Mouse (Mus musculus) spleen, adult 12 weeks (tissue): ENCODE data around the gene Hcn3.
"Not testable (repeated sequence)": the region's sequence is repeated elsewhere in the genome, so short reads cannot be mapped to it uniquely, and the experiment has no call there.

Experiments used
- DNase-seq: peaks from one replicate; pipeline ENCODE4 v3.0.0; 2022; ENCODE audit warnings: low spot score

Gene Hcn3

GRCm38 (mm10) chr3:89181749-89182500 is 21.9 kb upstream of the Hcn3 start:
- DNase-seq: no peak

DNA sequence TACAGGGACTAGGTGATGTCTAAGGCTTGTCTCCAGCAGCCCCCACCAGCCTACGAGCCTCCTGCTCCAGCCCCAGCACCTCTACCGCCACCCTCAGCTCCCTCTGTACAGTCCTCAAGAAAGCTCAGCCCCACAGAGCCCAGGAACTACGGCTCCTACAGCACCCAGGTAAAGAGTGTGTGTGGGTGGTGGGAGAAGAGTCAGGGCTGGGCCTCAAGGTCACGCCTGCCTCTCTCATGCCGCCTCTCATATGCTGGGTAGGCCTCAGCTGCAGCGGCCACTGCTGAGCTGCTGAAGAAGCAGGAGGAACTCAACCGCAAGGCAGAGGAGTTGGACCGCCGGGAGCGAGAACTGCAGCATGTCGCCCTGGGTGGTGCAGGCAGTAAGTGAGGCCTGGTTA is 19.1 kb upstream of the Hcn3 start:
- DNase-seq: no peak

GRCm38 (mm10) chr3:89178107-89178385 is 18.1 kb upstream of the Hcn3 start:
- no peak for DNase-seq

GRCm38 (mm10) chr3:89177242-89178106 is 17.5 kb upstream of the Hcn3 start, which contains the start of gene Scamp3:
Gene Scamp3 (plus strand): TSS chr3:89177473.
- DNase-seq: peak; percentile 64

DNA sequence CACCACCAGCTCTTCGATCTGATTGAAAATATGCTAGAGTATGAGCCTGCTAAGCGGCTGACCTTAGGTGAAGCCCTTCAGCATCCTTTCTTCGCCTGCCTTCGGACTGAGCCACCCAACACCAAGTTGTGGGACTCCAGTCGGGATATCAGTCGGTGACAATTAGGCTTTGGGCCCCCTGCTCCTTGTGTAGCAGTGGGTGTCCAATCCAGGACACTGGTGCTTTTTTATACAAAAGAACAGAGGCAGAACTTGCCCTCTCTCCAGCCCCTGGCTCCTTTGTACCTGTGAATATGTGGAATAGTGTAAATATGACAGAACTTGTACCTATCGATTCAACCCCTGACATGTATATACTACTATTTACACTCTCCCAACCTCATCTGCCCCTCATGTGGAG is 16.4 kb upstream of the Hcn3 start:
- no peak for DNase-seq

DNA sequence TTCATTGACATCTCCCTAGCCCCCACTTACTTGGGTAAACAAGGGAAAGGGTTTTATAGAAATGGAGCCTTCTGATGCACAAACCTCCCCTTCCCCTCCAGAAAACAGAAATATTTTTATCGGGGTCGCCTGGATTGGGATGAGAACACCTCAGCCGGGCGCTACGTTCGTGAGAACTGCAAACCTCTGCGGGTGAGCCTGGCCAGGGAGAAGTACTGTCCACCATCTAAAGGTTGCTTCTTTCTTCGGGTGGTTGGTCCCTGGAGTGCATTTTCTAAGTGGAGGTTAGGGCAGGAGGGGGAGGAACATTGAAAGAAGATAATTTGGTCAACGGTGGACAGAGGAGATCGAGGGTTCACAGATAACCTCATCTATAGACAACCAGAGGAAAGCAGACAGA is 15.5 kb upstream of the Hcn3 start:
- DNase-seq: no peak

DNA sequence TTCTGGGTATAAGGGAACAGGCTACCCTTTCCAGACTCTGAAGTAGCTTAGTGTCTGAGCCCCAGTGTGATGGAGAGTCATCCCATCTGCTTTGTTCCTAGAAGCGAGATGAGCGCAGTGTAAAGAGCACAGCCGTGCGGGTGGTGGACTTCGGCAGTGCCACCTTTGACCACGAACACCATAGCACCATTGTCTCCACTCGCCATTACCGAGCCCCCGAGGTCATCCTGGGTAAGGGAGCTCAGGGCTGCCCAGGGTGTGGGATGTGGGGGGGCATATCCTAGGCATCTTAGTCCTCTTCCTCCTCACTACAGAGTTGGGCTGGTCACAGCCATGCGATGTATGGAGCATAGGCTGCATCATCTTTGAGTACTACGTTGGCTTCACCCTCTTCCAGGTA is 14.8 kb upstream of the Hcn3 start:
- no peak for DNase-seq

- no peak for DNase-seq
These were observed 6.9 kb upstream of the Hcn3 start for GRCm38 (mm10) chr3:89166945-89167344.

DNA sequence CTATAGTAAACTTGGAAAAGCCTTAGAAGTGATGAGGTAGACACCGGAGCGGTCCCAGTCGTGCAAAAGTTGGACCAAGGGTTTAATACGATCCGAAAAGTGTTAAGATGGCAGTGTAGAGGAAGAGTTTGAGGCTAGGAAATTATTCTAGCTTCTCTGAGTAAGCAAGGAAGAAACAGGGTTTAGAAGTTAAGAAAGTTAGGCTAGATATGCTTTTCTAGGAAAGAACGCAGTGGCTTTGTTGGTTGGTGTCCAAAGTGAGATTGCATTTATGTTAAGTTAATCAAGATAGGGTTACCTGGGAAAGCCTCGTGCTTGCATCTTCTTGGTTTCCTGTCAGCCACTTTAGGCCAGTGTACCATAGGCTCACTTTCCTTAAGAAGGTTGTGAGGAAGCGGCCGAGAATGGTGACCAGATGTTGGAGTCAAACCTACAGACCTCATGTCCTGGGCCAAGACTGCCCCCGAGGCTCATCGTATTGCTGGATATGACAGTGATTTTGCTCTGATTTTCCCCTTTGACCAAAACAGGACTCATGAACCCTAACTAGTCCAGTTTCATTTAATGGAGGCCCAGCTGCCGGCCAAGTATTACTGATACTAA is 5.4 kb upstream of the Hcn3 start:
- no peak for DNase-seq

DNA sequence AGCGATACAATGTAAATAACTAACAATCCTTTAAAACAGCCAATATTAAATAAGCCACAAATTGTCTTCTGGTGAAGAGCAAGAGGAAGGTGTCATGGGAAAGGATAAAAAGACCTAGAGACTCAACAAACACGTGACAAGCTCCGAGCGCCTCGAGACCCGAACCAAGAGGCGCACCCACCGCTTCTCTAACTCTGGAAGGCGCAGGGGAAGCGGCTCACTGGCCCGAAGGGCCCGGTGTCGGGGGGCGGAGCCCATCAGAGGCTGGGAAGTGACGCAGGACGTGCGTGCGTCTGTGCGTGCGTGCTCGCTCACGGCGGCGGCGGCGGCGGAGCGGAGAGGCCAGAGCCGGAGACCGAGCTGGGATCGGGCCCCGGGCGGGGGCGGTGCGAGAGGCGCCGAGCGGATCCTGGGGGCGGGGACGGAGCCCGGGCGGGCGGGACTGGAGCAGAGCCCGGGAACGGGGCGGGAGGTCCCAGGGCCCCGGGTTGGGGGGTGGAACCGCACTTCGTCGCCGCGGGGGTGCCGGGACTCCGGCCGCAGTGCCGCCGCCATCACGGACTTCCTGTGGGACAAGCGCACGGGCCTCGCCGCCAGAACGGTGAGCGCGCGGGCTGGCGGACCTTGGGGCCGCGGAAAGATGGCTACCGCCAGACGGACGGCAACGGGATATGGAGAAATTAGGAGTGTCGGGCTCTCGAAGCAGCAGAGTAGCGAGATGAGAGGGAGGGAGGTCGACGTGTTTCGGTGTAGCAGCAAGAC is 4.7 kb upstream of the Hcn3 start, which contains the start of gene Clk2:
Clk2 (plus strand) TSS at position 290 of the 762 bp plus-strand sequence.
- peak; percentile 92 for DNase-seq

DNA sequence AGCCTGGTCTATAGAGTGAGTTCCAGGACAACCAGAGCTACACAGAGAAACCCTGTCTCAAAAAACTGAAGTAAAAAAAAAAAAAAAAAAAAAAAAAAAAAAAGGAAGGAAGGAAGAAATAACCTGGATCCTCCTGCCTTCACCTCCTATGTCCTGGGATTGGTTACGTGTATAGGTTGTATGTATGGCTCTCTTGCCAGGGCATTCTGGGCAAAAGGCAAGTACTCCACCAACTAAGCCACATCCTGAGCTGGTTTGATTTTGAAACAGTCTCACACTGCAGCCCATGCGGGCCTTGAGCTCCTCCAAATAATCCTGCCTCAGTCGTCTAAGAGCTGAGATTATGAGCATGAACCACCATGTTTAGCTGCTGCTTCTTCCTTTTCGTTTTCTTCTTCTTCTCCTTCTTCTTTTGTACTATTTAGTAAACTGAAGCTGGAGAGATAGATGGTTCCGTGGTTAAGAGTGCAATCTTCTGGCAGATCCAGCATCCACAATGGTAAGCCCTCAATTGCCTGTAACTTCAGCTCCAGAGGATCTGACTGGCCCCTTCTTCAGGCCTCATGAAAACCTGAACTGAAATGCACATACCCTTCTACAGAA is 3.7 kb upstream of the Hcn3 start:
- no peak for DNase-seq

DNA sequence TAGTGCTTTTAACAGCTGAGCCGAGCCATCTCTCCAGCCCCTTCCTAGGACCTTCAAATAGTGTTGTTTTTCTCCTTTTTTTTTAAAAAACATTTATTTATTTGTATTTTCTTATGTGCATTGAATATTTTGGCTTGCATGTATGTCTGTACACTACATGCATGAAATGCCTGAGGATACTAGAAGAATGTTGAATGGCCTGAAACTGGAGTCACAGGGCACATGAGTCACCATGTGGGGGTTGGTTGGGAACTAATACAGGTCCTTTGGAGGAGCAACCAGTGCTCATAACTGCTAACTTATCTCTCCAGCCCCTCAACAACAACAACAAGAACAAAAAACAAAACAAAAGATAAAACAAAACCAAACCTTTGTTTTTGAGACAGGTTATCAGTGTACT is 3.1 kb upstream of the Hcn3 start:
- no peak for DNase-seq

DNA sequence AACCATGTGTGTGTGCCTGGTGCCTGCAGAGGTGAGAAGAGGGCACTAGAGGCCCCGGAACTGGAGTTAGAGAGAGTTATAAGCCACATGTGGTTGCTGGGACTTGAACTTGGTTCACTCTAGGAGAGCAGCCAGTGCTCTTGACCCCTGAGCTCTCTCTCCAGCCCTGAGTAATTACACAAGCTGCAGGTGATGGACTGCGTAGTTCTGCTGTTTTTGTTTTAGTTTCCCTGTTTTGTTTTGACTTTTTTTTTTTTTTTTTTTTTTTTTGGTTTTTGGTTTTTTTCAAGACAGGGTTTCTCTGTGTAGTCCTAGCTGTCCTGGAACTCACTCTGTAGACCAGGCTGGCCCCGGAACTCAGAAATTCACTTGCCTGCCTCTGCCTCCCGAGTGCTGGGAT is 1.8 kb upstream of the Hcn3 start:
- no peak for DNase-seq

DNA sequence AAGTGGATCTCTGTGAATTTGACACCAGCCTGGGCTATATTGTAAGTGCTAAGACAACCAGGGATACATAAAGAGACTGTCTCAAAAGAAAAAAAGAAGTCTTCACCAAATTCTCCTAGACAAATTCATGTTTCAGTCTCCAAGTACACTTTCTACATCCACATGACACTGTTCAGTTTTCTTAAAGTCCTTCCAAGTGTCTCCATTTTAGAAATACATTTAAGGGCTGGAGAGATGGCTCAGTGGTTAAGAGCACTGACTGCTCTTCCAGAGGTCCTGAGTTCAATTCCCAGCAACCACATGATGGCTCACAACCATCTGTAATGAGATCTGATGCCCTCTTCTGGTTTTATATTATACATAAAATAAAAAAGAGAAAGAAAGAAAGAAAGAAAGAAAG is 1.2 kb upstream of the Hcn3 start:
- DNase-seq: not testable (repeated sequence)

DNA sequence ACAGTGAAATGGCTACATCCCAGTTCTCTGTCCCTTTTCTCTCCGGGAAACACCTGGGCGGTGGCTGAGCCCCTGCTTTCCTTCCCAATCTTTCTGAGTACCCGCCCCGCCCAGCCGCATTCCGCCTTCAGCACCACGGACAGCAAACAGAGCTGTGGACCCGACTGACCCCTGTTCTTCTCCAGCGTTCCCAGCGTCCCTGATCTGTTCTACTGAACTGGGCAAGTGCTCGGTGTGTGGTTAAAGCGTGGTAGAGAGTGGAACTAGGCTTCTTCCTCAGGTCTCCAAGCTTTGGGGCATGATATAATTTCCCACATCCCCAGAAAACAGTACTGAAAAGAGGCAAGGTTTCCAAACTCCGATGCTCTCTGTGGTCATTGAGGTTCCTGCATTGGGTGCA is 785 bp downstream of the Hcn3 start:
- DNase-seq: no peak

DNA sequence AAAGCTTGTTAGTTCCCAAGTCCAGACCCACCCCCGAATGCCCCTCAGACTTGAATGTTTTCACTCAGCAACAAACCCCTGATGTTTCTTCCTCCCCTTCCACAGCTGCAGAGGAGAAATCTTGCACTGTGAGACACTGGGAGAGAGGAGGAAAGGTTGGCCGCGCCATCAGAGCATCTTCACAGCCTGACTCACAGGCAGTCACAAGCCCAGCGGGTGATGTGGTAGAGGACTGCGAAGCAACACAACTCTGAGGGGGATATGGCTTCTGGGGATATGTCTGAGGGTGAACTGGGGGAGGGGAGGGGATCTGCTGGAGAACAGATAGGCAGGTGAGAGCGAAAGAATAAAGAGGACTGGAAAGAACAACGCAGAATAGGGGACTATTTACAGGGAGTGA is 1.3 kb downstream of the Hcn3 start:
- no peak for DNase-seq

GRCm38 (mm10) chr3:89156951-89157350 is 3.0 kb downstream of the Hcn3 start:
- DNase-seq: no peak

- DNase-seq: no peak
These were observed 7.7 kb downstream of the Hcn3 start for GRCm38 (mm10) chr3:89152084-89152835.

DNA sequence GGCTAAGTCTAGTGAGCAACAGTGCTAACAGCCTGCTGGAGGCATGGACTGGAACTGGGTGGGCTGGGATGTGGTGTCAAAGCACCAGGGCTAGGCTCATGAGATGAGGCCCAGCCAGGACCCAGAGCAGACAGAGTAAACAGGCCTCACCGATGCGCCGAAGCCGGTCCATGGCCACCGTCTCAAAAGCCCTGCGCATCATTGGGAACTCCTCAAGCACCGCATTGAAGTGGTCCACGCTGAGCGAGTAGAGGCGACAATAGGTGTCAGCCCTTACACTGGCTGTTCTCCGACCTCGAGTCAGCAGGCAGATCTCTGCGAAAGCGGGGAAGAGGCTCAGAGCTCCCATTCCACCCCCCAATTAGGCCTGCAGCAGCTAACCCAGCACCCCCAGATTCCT is 11.4 kb downstream of the Hcn3 start:
- DNase-seq: no peak

GRCm38 (mm10) chr3:89147979-89148311 is 12.1 kb downstream of the Hcn3 start:
- DNase-seq: no peak
